ENCODE assay signal across 8 mouse cellular contexts in genomic region chr13:23534368-23535131, GRCm38 (mm10). TPM values are rescaled to one million over a fixed set of nuclear protein-coding genes. Genes with fewer than 3 reads are reported as not detected.
DNase-seq lines count a peak whose midpoint lies in the region; ATAC-seq and TF ChIP-seq lines count a peak whose summit lies in the region.

No protein-coding gene starts in this region.

- peaks cover 24% of the 10 kb centered on the region for H3K4me1 ChIP-seq in heart, embryonic 12.5 days (replicated peaks)
- H3K4me1 ChIP-seq in embryonic facial prominence, embryonic 12.5 days: peaks cover 22% of the 10 kb centered on the region
- peaks cover 21% of the 10 kb centered on the region for H3K4me1 ChIP-seq in intestine, embryonic 16.5 days (ENCODE audit: control insufficient read depth, insufficient read depth, low read length)

- TF ChIP-seq POLR2A in myocyte (IDR thresholded peaks at IDR 0.05; ENCODE audit: insufficient read length, low read depth): no peak

- H3K36me3 ChIP-seq in heart, embryonic 12.5 days: no peaks in the 10 kb centered on the region
- no peaks in the 10 kb centered on the region for H3K36me3 ChIP-seq in C2C12 (ENCODE audit: control insufficient read depth, insufficient read depth)
- no peaks in the 10 kb centered on the region for H3K36me3 ChIP-seq in embryonic facial prominence, embryonic 12.5 days
- no peaks in the 10 kb centered on the region for H3K36me3 ChIP-seq in intestine, embryonic 16.5 days (ENCODE audit: control insufficient read depth, insufficient read depth, low read length)
- H3K36me3 ChIP-seq in myocyte (ENCODE audit: control insufficient read depth, insufficient read depth): no peaks in the 10 kb centered on the region

- peaks cover 22% of the 10 kb centered on the region for H3K79me2 ChIP-seq in C2C12 (ENCODE audit: control insufficient read depth, insufficient read depth)
- no peaks in the 10 kb centered on the region for H3K79me2 ChIP-seq in myocyte (ENCODE audit: control insufficient read depth, insufficient read depth)

- H3K9ac ChIP-seq in heart, embryonic 12.5 days: peak overlapping the region; percentile 74
- H3K9ac ChIP-seq in embryonic facial prominence, embryonic 12.5 days: peak overlapping the region; percentile 52
- peak overlapping the region; percentile 67 for H3K9ac ChIP-seq in intestine, embryonic 16.5 days (ENCODE audit: low read depth, low read length)

- no peaks in the 10 kb centered on the region for H3K9me3 ChIP-seq in heart, embryonic 12.5 days (replicated peaks)
- H3K9me3 ChIP-seq in embryonic facial prominence, embryonic 12.5 days: no peaks in the 10 kb centered on the region
- H3K9me3 ChIP-seq in intestine, embryonic 16.5 days (ENCODE audit: control insufficient read depth, low read length): no peaks in the 10 kb centered on the region

- 2% methylated on average over 15 of the region's 15 CpGs for WGBS in heart, embryonic 12.5 days
- 1% methylated on average over 15 of the region's 15 CpGs for WGBS in embryonic facial prominence, embryonic 12.5 days
- WGBS in intestine, embryonic 16.5 days: under 1% methylated on average over 15 of the region's 15 CpGs

- H3ac ChIP-seq in C2C12 (ENCODE audit: control insufficient read depth, insufficient read length, low read depth): peak overlapping the region; percentile 81
- H3ac ChIP-seq in myocyte (ENCODE audit: control insufficient read depth, insufficient read length): no peak overlapping the region

- peak overlapping the region; percentile 63 for H3K4me3 ChIP-seq in heart, embryonic 12.5 days
- H3K4me3 ChIP-seq in C2C12 (ENCODE audit: insufficient read depth, poor library complexity, severe bottlenecking) (peak overlapping the region; percentile 35), myocyte (peak overlapping the region; percentile 41)
- peak overlapping the region; percentile 55 for H3K4me3 ChIP-seq in embryonic facial prominence, embryonic 12.5 days
- H3K4me3 ChIP-seq in intestine, embryonic 16.5 days (ENCODE audit: low read length): peak overlapping the region; percentile 55

- peak overlapping the region; percentile 86 for H3K27ac ChIP-seq in heart, embryonic 12.5 days (ENCODE audit: poor library complexity, severe bottlenecking)
- peak overlapping the region; percentile 95 for H3K27ac ChIP-seq in embryonic facial prominence, embryonic 12.5 days
- peak overlapping the region; percentile 98 for H3K27ac ChIP-seq in intestine, embryonic 16.5 days (ENCODE audit: low read length)

- ATAC-seq in heart, embryonic 12.5 days (ENCODE audit: insufficient number of reproducible peaks, low FRiP score): no peak
- no peak for ATAC-seq in embryonic facial prominence, embryonic 12.5 days (ENCODE audit: insufficient number of reproducible peaks, insufficient read depth, low FRiP score, low TSS enrichment)
- peak; percentile 34 for ATAC-seq in intestine, embryonic 16.5 days

- DNase-seq in heart, adult 11 months: no peak
- no peak for DNase-seq in cerebellum, adult 9-10 months
- DNase-seq in cerebellum, adult 8-10 months: no peak

- H3K27me3 ChIP-seq in heart, embryonic 12.5 days (replicated peaks): no peaks in the 10 kb centered on the region
- no peaks in the 10 kb centered on the region for H3K27me3 ChIP-seq in C2C12 (ENCODE audit: control insufficient read depth, insufficient read depth, insufficient read length)
- no peaks in the 10 kb centered on the region for H3K27me3 ChIP-seq in embryonic facial prominence, embryonic 12.5 days
- no peaks in the 10 kb centered on the region for H3K27me3 ChIP-seq in intestine, embryonic 16.5 days (replicated peaks; ENCODE audit: control insufficient read depth, insufficient read depth, low read length)
- no peaks in the 10 kb centered on the region for H3K27me3 ChIP-seq in myocyte (ENCODE audit: control insufficient read depth, insufficient read depth, insufficient read length)

- peak overlapping the region; percentile 80 for H3K4me2 ChIP-seq in heart, embryonic 12.5 days
- H3K4me2 ChIP-seq in embryonic facial prominence, embryonic 12.5 days (replicated peaks): peak overlapping the region; percentile 54
- peak overlapping the region; percentile 65 for H3K4me2 ChIP-seq in intestine, embryonic 16.5 days (ENCODE audit: low read depth, low read length)
- peak overlapping the region; percentile 88 for H3K4me2 ChIP-seq in myocyte (ENCODE audit: low read depth)

- H3K79me3 ChIP-seq in C2C12 (ENCODE audit: low read depth): no peaks in the 10 kb centered on the region

- TF ChIP-seq CTCF in C2C12 (IDR thresholded peaks at IDR 0.05; ENCODE audit: control insufficient read depth, insufficient read depth, insufficient read length): no peak

TF ChIP-seq in C2C12, 6 proteins besides CTCF, POLR2A, EP300 and RAD21:
- no peak for TF ChIP-seq FOSL1 (IDR thresholded peaks at IDR 0.05; ENCODE audit: insufficient read depth, low read length, poor library complexity, severe bottlenecking)
- TF ChIP-seq USF1 (IDR thresholded peaks at IDR 0.05; ENCODE audit: low read depth): no peak
- peak; percentile 8 for TF ChIP-seq CEBPB (IDR thresholded peaks at IDR 0.05; ENCODE audit: low read depth)
- no peak for TF ChIP-seq MYOD1 (IDR thresholded peaks at IDR 0.05; ENCODE audit: control insufficient read depth, insufficient read length, low read depth)
- no peak for TF ChIP-seq MAX (IDR thresholded peaks at IDR 0.05)
- TF ChIP-seq MYOG (IDR thresholded peaks at IDR 0.05; ENCODE audit: control insufficient read depth, extremely low read depth, insufficient read length): no peak
TF ChIP-seq in C2C12: peak in this region for 1.

TF ChIP-seq in myocyte, 11 proteins besides CTCF, POLR2A, EP300 and RAD21:
- TF ChIP-seq POLR2AphosphoS2 (IDR thresholded peaks at IDR 0.05; ENCODE audit: insufficient read length, low read depth): peak; percentile 59
- TF ChIP-seq USF1 (IDR thresholded peaks at IDR 0.05; ENCODE audit: low read depth): no peak
- TF ChIP-seq MYOG (IDR thresholded peaks at IDR 0.05; ENCODE audit: control insufficient read depth in 1 of 3, insufficient read depth in 1 of 3, insufficient read length in 2 of 3, low read depth in 2 of 3): no peak
TF ChIP-seq in myocyte: peak in this region for 1.

RNA-seq across cellular contexts. Expression of gene Hist1h3g, which starts 0.7 kb away (rescaled TPM):
- polyA plus RNA-seq in heart, embryonic 12.5 days (2016; fragmentation: Nextera tagmentation; extraction: Ambion mirVana): 3.9 and 4.0 TPM in 2 replicates
- 5.5 TPM for polyA plus RNA-seq in C2C12 (2012; fragmentation: generic; extraction: Trizol)
- polyA plus RNA-seq in embryonic facial prominence, embryonic 12.5 days (2016; fragmentation: Nextera tagmentation; extraction: Ambion mirVana): 7.8 and 11.8 TPM in 2 replicates
- 2.6 and 3.7 TPM in 2 replicates for polyA plus RNA-seq in intestine, embryonic 16.5 days (2015; fragmentation: Nextera tagmentation; extraction: Ambion mirVana)
- polyA plus RNA-seq in myocyte (2012; fragmentation: generic; extraction: Trizol): 3.3 TPM

RNA-seq across cellular contexts. Expression of gene Hist1h2af, which starts 0.8 kb away (rescaled TPM):
- polyA plus RNA-seq in heart, embryonic 12.5 days (2016; fragmentation: Nextera tagmentation; extraction: Ambion mirVana): 2.7 and 7.0 TPM in 2 replicates
- polyA plus RNA-seq in C2C12 (2012; fragmentation: generic; extraction: Trizol) (98.1 TPM), myocyte (2012; fragmentation: generic; extraction: Trizol) (24.4 TPM)
- polyA plus RNA-seq in embryonic facial prominence, embryonic 12.5 days (2016; fragmentation: Nextera tagmentation; extraction: Ambion mirVana): 10.7 and 15.5 TPM in 2 replicates
- polyA plus RNA-seq in intestine, embryonic 16.5 days (2015; fragmentation: Nextera tagmentation; extraction: Ambion mirVana): 2.5 and 3.6 TPM in 2 replicates

RNA-seq across cellular contexts. Expression of gene Hist1h4h, which starts 3.7 kb away (rescaled TPM):
- polyA plus RNA-seq in heart, embryonic 12.5 days (2016; fragmentation: Nextera tagmentation; extraction: Ambion mirVana): 4.4 and 5.2 TPM in 2 replicates
- 6.9 TPM for polyA plus RNA-seq in C2C12 (2012; fragmentation: generic; extraction: Trizol)
- polyA plus RNA-seq in embryonic facial prominence, embryonic 12.5 days (2016; fragmentation: Nextera tagmentation; extraction: Ambion mirVana): 6.2 and 6.8 TPM in 2 replicates
- 3.5 and 3.7 TPM in 2 replicates for polyA plus RNA-seq in intestine, embryonic 16.5 days (2015; fragmentation: Nextera tagmentation; extraction: Ambion mirVana)
- polyA plus RNA-seq in myocyte (2012; fragmentation: generic; extraction: Trizol): 21.5 TPM

RNA-seq across cellular contexts. Expression of gene Hist1h2bh, which starts 8.6 kb away (rescaled TPM):
- 0.26 and 0.28 TPM in 2 replicates for polyA plus RNA-seq in heart, embryonic 12.5 days (2016; fragmentation: Nextera tagmentation; extraction: Ambion mirVana)
- polyA plus RNA-seq in C2C12 (2012; fragmentation: generic; extraction: Trizol) (1.2 TPM), myocyte (2012; fragmentation: generic; extraction: Trizol) (1.1 TPM)
- polyA plus RNA-seq in embryonic facial prominence, embryonic 12.5 days (2016; fragmentation: Nextera tagmentation; extraction: Ambion mirVana): 1.3 and 1.5 TPM in 2 replicates
- 0.65 and 0.94 TPM in 2 replicates for polyA plus RNA-seq in intestine, embryonic 16.5 days (2015; fragmentation: Nextera tagmentation; extraction: Ambion mirVana)

RNA-seq across cellular contexts. Expression of gene Hist1h3f, which starts 9.3 kb away (rescaled TPM):
- polyA plus RNA-seq in heart, embryonic 12.5 days (2016; fragmentation: Nextera tagmentation; extraction: Ambion mirVana): 0.32 and 0.36 TPM in 2 replicates
- polyA plus RNA-seq in C2C12 (2012; fragmentation: generic; extraction: Trizol) (1.2 TPM), myocyte (2012; fragmentation: generic; extraction: Trizol) (0.91 TPM)
- polyA plus RNA-seq in embryonic facial prominence, embryonic 12.5 days (2016; fragmentation: Nextera tagmentation; extraction: Ambion mirVana): 1.3 and 2.3 TPM in 2 replicates
- 0.44 and 0.60 TPM in 2 replicates for polyA plus RNA-seq in intestine, embryonic 16.5 days (2015; fragmentation: Nextera tagmentation; extraction: Ambion mirVana)
